Mouse (Mus musculus) kidney, adult 11 months (tissue): ENCODE data around the gene Cd47.

Experiments used
- DNase-seq: peaks from one replicate; pipeline ENCODE4 v3.0.0; 2022

The Cd47 gene

DNA sequence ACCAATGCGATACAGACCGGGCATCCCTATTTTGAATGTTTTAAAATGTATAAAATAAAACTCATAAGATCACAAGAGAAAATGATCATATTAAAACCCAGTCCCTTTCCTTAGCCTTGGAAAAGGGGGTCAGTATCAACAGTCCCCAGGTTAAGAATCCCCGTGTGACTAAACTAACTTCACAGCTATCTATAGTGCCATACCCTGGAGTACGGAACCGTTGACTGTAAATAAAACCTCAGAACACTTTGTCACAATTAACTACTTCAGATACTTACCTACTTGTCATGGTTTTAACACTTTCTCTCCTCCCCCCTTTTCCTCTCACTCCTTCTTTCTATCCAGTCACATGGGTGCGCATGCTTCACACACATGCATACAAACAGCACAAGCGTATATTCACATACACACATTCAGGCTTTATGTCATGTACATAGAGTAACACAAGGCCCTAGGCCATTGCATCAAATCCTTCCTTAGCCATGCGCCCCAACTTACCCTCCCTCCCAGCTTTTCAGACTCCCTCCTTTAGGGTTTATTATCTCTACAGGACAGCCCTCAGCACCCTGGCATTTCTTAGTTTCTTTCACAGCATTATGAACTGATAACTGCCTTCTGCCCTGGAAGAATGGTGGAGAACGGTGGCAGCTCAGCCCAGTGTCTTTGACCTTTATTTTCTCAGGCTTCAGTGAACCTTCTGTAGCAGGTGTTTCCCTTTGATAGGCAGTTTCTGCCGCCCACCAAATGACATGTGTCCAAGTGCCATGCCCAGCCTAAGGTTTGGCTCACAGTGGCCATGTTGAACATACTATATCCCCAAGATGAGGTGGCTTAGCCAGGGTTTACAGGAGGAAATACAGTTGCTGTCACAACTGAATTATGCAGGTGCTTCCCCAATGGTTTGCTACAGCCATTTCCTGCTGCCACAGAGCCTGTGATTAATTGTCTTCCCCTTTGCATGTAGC is at the start of gene Cd47:
Gene Cd47, plus strand, starts transcription at position 937 of the 965 bp plus-strand sequence.
- DNase-seq = peak; percentile 37

DNA sequence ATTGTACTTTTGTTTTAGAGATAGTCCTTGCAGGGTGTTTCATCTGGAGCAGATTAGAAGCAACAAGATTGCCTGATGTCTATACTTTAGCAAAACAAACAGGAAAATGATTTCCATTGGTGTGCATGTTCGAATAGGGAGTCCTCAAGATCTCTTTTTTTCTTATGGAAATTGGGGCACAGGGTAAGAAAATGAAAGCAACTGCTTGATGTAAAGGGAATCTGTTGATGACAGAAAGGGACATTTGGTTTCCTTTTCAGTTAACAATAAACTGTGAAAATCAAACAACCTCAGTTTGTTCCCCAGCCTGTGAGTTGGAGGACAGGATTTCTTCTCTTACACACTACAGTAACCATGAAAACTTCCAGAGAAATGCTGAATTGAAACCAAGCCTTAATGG is 47.4 kb upstream of the Cd47 start:
- DNase-seq = no peak

DNA sequence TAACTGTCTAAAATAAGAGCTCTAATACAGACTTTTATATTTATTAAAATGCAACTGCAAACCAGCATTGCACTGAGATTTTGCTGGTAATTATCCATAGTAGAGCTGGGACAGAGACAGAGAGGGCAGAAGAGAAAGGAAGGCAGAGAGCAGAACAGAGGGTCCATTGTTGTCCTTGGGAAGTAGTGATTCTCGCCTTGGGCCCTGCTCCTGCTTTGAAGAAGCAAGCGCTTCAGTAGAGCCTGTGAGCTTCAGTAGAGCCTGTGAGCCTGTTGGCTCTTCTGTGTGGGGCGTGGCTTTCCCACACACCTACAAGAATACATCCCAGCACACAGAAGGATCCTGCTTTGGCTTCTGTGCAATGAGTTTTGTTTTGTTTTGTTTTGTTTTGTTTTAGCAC is 47.0 kb upstream of the Cd47 start:
- DNase-seq = no peak

DNA sequence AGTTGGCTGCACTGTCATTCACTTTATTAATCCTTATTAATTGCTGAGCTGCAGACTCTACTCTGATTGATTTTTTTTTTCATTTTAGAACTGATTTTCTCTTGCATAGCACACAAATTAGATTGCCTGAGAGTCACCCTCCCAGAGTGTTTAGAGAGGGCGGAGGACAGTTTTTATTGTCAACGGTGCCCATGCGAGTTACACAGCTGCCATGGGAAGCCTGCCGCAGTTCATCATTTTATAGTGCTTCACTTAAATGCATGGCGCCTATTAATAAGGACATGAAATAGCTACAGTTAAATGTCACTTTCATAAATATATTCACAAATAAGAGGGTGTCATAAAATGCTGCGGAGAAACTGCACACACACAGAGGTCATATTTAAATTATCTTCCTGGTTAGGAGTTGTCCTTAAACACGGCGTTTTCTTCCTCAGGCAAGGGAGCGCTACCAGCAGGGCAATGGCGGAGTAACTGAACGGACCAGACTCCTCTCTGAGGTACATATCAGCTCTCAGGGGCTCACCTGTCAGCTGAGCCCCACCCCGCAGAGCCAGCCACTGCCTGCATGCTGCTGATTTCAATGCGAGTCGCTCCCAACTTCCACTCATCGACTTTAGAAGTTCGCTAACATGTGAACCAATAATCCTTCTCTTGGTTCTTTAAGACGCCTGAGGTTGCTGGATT is 39.7 kb upstream of the Cd47 start:
- no peak for DNase-seq

DNA sequence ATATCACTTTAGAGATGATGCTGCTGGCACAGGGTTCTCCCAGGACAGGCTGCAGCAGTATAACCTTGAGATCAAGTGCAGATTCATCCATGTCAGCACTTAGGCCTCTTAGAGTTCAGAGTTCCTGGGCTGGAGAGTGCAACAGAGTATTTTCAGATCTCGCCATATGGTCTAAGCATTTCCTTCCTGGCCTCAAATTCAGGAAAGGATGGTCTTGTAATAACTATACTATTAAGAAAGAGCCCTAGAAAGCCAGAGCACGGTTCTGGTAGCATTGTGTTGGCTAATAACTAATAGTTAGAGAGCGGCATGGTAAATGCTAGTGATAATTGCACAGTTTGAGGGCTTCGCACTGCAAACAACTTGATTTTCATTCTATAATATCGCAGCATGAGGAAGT is 38.4 kb upstream of the Cd47 start:
- DNase-seq = no peak

DNA sequence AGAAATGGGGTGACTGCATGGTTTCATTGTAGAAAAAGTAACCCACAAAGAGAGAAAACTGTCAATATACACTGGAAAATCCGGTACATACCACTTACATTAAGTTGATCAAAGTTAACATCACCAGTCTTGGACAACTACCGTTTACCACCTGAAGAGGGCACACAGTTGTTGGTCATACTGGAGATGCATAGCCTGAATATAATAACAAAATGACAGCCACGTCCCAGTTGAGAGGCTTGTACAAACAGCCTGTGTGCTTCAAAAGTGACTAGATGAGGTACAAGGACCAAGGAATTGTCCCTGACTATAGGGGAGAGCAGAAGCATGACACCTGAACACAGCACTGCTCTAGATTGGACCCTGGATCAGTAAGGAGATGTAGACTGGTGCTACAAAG is 34.0 kb upstream of the Cd47 start:
- peak; percentile 7 for DNase-seq

DNA sequence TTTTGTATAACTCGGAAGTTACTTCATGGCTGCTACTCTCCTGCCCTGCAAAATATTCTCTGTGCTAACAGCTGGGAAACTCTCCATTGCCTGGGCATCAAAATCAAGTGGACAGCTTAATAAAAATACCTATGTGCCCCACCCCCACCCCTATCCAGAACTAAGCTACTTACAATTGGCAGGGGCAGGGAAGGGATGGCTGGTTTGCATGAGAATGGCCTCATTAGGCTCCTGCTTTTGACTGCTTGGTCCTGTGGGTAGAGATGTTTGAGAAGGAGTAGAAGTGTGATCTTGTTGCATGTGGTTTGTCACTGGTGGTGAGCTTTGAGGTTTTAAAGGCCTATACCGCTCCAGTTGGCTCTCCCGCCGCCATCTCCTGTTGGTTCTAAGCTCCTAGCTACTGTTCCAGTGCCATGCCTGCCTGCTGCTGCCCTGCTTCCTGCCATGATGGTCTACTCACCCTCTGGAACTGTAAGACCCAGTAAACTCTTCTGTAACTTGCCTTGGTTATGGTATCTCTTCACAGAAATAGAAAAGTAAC is 31.8 kb upstream of the Cd47 start:
- no peak for DNase-seq

DNA sequence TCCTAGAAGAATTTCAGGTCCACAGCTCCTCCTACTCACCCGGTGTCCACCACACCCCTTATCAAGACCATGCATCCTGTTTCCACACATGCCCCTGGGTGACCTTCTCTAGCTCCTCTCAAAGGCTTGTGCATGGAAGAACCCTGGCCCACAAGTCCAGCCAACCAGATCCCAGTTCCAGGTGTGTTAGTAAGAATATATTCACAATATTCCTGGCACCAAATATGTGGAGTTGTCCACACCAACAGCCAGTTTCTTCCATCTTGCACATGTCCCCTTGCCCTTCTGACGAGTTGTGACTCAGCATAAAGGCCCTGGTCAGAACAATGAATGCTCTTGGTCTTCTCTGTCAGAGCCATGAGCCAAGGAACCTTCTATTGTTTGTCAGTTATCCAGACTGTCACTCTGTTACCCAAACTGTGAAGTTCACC is 30.5 kb upstream of the Cd47 start:
- DNase-seq = no peak

DNA sequence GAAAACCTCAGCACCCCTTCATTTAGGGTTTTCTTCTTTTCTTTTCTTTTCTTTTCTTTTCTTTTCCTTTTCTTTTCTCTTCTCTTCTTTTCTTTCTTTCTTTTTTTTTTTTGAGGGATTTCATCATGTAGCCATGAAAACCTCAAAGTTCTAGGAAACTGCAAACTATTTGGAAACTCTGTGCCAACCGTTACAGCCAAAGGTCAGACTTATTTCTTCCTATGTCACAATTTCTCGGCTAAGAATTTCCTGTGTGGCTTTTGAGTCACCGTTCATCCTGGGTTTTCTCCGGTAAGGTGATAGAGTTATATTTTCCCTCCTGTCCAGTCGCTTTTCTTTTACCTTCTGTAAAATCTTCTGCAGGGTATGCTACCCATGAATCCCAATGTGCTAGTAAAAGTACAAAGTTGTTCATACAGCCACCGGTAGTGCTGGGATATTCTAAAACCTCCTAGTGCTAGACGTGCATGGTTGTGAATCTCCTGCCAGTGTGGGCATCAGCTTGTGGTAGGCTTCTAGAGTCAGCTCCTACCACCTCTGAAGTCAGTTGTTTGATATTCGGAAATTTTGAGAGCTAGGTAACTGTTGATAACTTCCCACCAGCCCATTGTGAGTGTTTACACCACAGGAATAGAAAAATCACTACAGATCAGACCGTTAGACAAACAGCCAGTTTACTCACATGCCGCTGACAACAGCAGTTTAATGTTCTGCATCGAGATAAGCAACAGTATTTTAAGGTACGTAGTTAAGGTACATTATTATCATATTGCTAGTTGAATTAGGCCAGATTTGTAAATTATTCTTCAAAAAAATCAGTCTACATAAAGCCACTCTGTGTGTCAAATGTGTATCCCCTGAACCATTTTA is 29.8 kb upstream of the Cd47 start:
- DNase-seq = no peak

DNA sequence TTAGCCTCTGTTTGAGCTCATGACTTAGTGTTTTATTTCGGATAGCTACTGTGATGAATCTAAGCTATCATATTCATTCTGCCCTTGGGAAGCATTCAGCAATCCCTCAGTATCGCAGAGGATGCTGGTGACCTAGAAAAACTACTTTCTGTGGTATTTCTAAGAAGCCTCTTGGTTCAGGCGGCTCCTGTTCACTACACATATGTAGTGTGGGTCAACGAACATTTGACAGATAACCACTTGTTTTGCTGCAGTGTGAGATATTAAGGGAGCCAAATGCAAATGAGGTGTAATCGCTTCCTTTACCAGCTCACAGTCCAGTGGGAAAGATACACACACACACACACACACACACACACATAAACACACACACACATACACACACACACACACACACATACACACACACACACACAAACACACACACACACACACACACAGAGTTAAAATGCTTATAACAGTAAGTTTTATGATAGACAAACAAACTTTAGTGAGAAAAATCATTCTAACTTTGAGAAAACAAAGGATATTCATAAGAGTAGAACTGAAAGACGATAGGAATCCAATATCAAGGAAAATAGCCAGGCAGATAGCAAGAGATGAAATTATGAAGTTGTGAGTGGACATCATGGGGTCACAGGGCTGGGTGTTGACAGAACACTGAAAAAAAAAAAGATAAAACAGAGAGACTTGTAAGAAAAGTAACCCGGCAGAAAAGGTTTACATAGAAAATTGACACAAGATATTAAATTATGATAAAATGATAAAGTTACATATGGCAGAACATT is 28.5 kb upstream of the Cd47 start:
- no peak for DNase-seq

DNA sequence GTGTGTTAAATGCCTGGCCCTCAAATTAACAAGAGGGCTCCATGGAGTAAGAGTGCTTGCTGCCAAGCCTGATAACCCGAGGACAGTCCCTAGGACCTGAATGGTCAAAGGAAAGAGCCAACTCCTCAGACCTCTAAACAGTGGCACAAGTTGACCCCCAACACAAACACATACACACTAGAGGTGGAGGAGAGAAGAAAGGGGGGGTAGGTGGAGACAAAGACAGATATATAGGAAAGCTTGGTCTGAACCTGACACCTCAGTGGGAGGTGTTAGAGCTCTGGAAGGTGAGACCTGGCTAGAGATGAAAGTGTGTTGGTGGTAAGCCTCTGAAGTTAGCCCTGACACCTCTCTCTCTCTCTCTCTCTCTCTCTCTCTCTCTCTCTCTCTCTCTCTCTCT is 27.8 kb upstream of the Cd47 start:
- DNase-seq = no peak

DNA sequence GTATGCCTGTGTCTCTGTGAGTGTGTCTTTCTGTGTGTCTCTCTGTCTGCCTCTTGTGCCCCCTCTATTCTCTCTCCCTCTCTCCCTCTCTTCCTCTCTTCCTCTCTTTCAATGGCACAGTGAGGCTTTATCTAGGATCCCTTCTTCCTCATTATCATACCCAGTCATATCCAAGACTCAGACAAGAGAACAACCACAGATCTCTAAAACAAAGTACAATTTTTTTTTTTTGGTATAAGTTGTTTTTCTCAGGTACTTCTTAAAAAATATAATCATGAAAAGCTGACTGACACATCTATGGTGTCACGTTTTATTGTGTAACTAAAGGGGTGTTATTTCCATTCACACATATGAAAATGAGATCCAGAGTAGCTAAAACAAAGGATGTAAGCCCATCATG is 27.3 kb upstream of the Cd47 start:
- no peak for DNase-seq

DNA sequence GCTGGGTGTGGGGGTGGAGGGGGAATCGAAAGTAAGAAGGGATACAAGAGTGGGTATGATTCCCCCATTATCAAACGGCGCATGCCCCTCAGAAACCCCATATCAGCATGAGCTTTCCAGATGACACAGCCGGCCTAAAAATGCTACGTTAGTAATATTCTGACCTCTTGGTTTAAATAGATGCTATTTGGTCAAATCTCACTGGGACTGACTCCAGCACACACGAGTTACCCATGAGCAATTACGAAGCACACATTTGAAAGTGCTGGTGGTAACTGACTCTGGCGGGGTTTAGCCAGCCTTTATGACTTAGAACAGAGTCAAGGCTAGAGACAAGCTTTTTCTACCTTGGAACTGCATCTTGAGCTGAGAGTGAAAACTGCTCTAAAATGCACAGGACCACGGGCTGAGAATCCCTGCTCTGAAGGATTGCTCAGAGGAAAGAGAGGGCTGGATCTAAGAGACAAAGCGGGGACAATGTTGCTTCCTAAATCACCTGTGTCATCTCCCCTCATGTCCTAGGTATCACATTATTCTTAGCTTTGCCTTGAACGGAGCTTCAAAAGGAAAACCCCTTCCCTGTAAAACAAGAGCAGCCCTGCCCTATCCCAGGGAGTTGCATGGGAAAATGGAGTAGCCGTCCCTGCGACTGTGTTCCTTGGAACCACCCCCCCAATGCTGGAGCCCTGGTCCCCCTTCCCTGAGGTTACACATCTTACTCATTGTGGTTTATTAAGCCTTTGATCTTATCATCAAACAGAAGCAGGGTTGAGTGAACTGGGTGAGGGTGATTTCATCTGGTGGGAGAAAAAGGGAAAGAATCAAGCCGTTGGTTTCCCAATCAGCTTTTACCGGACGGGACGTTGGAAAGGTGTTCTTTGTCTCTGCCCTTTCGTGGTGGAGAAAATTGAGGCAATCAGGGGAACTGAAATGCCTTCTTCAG is 26.0 kb upstream of the Cd47 start:
- DNase-seq = no peak

DNA sequence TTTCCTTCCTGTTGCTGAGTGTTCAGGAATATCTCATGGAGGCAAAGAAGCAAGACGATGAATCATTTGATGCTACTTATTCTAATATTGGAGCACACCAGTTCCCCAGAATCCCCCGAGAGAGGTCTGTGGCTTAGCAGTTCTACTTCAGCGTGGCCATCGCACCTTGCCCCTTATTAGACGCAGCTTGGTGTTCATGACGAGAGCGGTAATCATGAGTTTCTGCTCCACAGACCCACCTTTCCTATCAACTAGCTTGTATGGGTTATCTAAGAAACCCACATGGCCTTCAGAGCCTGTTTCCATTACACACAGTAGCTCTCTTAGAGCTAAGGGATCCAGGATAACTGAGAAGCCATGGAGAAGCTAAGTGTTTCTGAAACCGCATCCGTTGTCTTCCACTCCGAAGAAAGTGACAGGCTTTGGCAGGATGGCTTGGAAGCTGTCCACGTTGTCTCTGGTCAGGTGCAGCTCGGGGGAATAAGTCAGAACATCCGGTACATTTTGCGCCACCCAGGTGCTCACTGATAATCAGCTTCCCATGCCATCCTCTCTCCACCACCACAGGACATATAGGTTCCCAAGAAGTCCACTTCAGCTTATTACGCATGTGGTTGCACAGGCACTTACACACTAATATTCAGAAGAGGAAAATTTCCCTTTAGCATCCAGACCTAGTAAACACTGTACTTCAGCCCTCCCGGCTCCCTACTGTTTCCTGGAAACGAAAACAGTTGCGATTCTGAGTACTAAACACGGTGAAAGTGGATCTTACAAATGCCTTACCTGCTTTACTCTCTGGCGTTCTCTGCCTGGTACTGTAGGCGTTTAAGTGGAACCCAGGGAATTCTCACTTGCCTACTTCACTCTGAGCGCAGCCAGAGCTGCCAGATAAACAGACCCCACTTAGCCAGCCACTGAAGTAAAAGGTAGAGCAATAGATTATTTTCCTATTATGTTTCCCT is 25.0 kb upstream of the Cd47 start:
- DNase-seq = no peak

DNA sequence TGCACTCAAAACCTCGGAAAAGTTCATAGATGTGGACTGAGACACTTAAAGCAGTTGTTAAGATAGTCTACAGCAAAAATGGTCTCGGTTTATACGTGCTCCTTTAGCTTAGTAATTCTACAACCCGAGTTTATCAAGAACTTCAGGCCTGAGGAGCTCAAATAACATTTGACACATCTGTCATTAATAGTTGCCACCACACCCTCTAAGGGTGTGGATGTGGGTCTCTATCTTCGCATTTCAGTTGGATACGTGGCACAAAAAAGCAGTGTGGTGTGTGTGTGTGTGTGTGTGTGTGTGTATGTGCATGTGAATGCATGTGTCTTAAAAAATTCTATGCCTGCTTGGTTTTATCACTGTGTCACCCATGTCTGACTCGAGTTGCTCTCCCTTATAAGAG is 23.4 kb upstream of the Cd47 start:
- no peak for DNase-seq

DNA sequence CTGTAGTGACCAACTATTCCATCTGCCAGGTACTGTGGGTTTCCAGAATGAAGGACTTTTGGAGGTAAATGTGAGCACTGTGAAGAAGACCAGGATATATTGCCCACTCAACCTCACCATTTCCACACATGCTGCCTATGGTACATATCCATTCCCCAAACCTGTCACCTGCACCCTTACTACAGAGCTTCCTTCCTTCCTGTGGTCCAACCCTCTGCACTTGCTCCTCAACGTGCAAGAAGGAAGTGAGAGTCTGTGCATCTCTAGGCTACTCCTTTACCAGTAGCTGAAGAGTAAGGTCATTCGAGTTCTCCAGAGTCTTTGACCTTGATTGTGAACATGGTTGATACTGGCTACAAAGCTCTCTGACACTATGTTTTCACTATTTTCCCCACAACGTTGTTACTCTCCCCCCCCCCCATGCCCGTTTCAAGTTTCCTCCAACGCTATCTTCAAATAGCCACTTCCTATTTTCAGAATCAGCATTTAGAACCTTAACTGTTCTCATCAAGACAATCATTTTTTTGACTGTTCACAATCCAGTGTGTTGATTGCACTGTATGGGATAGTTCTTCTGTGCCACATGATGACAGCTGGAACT is 18.7 kb upstream of the Cd47 start:
- DNase-seq = no peak

DNA sequence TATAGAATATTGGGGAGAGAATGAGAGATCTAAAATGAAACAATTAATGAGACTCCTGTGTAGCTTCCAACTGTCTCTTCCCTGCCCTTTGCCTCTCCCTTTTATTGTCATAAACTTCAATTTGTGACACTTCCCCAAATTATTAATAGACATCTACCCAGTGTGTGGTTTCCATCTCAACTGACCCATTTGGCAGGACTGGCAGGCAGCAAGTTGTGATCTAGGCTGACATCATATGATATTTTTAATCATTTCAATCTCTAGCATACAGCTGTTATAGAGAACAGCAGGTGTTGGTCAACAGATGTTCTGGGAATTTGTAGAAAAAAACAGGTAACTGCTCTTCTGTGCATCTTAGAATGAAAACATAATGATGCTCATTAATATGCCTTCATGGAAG is 17.0 kb upstream of the Cd47 start:
- no peak for DNase-seq

DNA sequence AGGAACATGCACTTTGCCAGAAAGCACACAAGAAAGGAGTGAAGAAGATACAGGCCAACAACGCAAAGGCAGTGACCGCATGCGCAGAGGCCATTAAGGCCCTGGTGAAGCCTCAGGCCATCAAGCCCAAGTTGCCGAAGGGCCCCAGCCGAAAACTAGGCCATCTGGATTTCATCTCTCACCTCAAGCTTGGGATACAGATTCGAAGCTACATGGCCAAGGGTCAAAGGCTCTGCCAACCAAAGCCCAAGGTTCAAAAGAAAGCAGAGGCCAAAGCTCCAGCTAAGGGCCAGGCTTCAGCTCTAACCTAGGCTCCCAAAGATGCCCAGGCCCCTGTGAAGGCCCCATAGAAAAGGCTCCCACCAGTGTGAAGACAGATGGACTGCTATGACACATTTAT is 14.2 kb upstream of the Cd47 start:
- DNase-seq = no peak

DNA sequence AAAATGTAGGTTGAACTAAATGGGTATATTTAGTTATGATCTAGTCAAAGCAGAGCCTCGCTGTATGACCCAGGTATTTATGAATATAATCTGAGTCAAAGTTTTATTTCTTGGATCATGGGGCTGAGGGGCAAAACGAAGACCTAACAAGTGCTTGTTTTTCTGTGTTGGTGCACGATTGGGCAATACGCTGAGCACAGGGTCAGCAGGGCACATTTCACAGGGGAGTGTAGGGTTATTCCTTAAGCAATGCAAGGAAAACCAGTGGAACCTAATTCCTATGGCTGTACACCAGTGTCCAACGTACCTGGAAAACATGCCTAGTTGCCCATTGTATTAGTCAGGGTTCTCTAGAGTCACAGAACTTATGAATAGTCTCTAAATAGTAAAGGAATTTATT is 12.6 kb upstream of the Cd47 start:
- no peak for DNase-seq
